Mouse (Mus musculus) embryonic fibroblast, embryonic 13.5 days (primary cell): ENCODE measurements around the gene Cadm2.

Source experiments
- CTCF ChIP-seq: IDR thresholded peaks from 2 replicates; pipeline ENCODE4 v1.5.1; 2011; ENCODE audit warnings: mild to moderate bottlenecking, control low read depth, low read length, moderate library complexity, borderline replicate concordance; ENCODE audit not compliant: insufficient read depth
- POLR2A ChIP-seq: IDR thresholded peaks from 2 replicates; pipeline ENCODE4 v1.6.1; 2011; ENCODE audit warnings: low read depth, mild to moderate bottlenecking, control low read depth, low read length, moderate library complexity

- no peak for TF ChIP-seq CTCF
- TF ChIP-seq POLR2A, result no peak
Measured at GRCm38 (mm10) chr16:67311033-67311432, 309.7 kb downstream of the Cadm2 start.
